In the genomic region with DNA sequence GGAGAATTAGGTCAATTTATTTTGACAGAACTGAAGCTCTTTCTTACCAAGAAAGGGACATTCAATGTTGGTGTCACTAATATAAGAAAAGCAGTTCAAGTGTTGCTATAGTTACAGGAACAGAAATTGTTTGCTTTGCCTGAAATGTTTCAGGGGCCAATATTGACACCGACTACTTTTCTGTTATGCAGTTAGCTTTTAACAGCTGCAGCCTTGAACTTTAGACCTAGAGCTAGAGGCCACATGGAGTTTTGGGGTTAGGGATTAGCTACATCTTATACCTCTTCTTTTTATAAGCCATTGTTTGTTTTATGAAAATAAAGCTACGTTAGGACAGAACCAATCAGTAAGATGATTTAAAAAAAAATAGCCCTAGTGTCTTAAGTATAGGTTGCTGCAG, we compare ENCODE assay signal across 13 mouse cellular contexts.
"Had no signal": no experiment of that assay in that cellular context is flagged by ENCODE, and none has a peak within 500 bp of the region (broad histone marks: within the 10 kb centered on the region; RNA-seq: fewer than 3 reads in every experiment).

No protein-coding gene starts in this region.

- H3K9ac ChIP-seq: kidney, embryonic 15.5 days; lung, embryonic 14.5 days; neural tube, embryonic 13.5 days; stomach, embryonic 15.5 days had no signal

- DNase-seq: kidney, postnatal 14 days; lung, embryonic 14.5 days; lung, postnatal 10 days; lung, postnatal 4 days; right cerebral cortex, postnatal 14 days; thymus, adult 2 months; thymus, postnatal 25 days had no signal

- H3K4me1 ChIP-seq: kidney, embryonic 15.5 days; limb, embryonic 10.5 days; midbrain, embryonic 10.5 days; neural tube, embryonic 13.5 days; stomach, embryonic 15.5 days had no signal

- H3K36me3 ChIP-seq: kidney, embryonic 15.5 days; limb, embryonic 10.5 days; midbrain, embryonic 10.5 days; neural tube, embryonic 13.5 days; stomach, embryonic 15.5 days had no signal

- H3K27me3 ChIP-seq: kidney, embryonic 15.5 days; neural tube, embryonic 13.5 days; stomach, embryonic 15.5 days had no signal

- H3K4me2 ChIP-seq: kidney, embryonic 15.5 days; lung, embryonic 14.5 days; neural tube, embryonic 13.5 days; stomach, embryonic 15.5 days had no signal

- H3K4me3 ChIP-seq: kidney, embryonic 15.5 days; left cerebral cortex, adult 2 months; limb, embryonic 10.5 days; midbrain, embryonic 10.5 days; neural tube, embryonic 13.5 days; stomach, embryonic 15.5 days had no signal

- H3K27ac ChIP-seq: kidney, embryonic 15.5 days; left cerebral cortex, adult 2 months; limb, embryonic 10.5 days; midbrain, embryonic 10.5 days; neural tube, embryonic 13.5 days; stomach, embryonic 15.5 days had no signal

- H3K9me3 ChIP-seq: kidney, embryonic 15.5 days; limb, embryonic 10.5 days; midbrain, embryonic 10.5 days; neural tube, embryonic 13.5 days; stomach, embryonic 15.5 days had no signal
